Mouse (Mus musculus) inflammation-experienced regulatory T-cells, adult 6 months (primary cell): ENCODE data around the gene Hdgfl3. TPM values are rescaled to one million over a fixed set of nuclear protein-coding genes. Genes with fewer than 3 reads are reported as not detected.

ENCODE experiments used
- ATAC-seq: one replicate; pipeline ENCODE4 v1.8.0; 2017
- polyA plus RNA-seq, 3 experiments: library from polyadenylated mRNA; unstranded; fragments of 100-300 nt; shearing (Covaris generic); gene quantifications; one replicate each; pipeline ENCODE4 v1.2.1; 2017

The Hdgfl3 gene
- polyA plus RNA-seq, 3 experiments from 2014 or later, result 6.9 to 10.4 (median 10.1) TPM

GRCm38 (mm10) chr7:81899361-81899760, 34.9 kb downstream of the Hdgfl3 start:
- ATAC-seq, result no peak

- ATAC-seq, result no peak
These were observed 49.1 kb downstream of the Hdgfl3 start for GRCm38 (mm10) chr7:81885128-81885527.

- ATAC-seq, result no peak
These were observed 52.7 kb downstream of the Hdgfl3 start for GRCm38 (mm10) chr7:81881600-81881999.

GRCm38 (mm10) chr7:81880797-81881196, 53.5 kb downstream of the Hdgfl3 start:
- no peak for ATAC-seq

GRCm38 (mm10) chr7:81880286-81880685, 54.0 kb downstream of the Hdgfl3 start:
- ATAC-seq, result no peak

- no peak for ATAC-seq
These were observed 58.9 kb downstream of the Hdgfl3 start for GRCm38 (mm10) chr7:81875372-81875771.

GRCm38 (mm10) chr7:81874636-81875035, 59.6 kb downstream of the Hdgfl3 start:
- ATAC-seq, result no peak

- ATAC-seq, result no peak
These were observed 60.5 kb downstream of the Hdgfl3 start for GRCm38 (mm10) chr7:81873807-81874206.

GRCm38 (mm10) chr7:81872493-81873013, 61.7 kb downstream of the Hdgfl3 start:
- no peak for ATAC-seq

- ATAC-seq, result peak; percentile 37
These were observed 66.1 kb downstream of the Hdgfl3 start for GRCm38 (mm10) chr7:81868158-81868557.

- ATAC-seq, result no peak
These were observed 66.9 kb downstream of the Hdgfl3 start for GRCm38 (mm10) chr7:81867231-81867930.

GRCm38 (mm10) chr7:81865937-81866336, 68.3 kb downstream of the Hdgfl3 start:
- ATAC-seq, result no peak

GRCm38 (mm10) chr7:81864552-81864951, 69.7 kb downstream of the Hdgfl3 start:
- ATAC-seq, result no peak

GRCm38 (mm10) chr7:81862587-81863583, 71.4 kb downstream of the Hdgfl3 start:
- peak; percentile 88 for ATAC-seq

GRCm38 (mm10) chr7:81861921-81862320, 72.4 kb downstream of the Hdgfl3 start:
- ATAC-seq, result no peak

GRCm38 (mm10) chr7:81861461-81861860, 72.8 kb downstream of the Hdgfl3 start:
- ATAC-seq, result no peak

GRCm38 (mm10) chr7:81860996-81861395, 73.3 kb downstream of the Hdgfl3 start:
- no peak for ATAC-seq

GRCm38 (mm10) chr7:81860071-81860470, 74.2 kb downstream of the Hdgfl3 start:
- ATAC-seq, result no peak

GRCm38 (mm10) chr7:81858968-81859721, 75.1 kb downstream of the Hdgfl3 start, which contains the start of gene Tm6sf1:
TSS of gene Tm6sf1 (plus strand) at chr7:81859001.
- no peak for ATAC-seq

GRCm38 (mm10) chr7:81858236-81858635, 76.0 kb downstream of the Hdgfl3 start:
- no peak for ATAC-seq

- ATAC-seq, result no peak
These were observed 78.1 kb downstream of the Hdgfl3 start for GRCm38 (mm10) chr7:81856221-81856620.

- ATAC-seq, result no peak
These were observed 78.6 kb downstream of the Hdgfl3 start, which contains the start of gene Gm10160 for GRCm38 (mm10) chr7:81855694-81856093. TSS of gene Gm10160 (minus strand) at chr7:81855794.
